Mouse (Mus musculus) heart, embryonic 11.5 days (tissue): ENCODE data around the gene Ndufaf3. TPM values are rescaled to one million over a fixed set of nuclear protein-coding genes. Genes with fewer than 3 reads are reported as not detected.
"Not testable (repeated sequence)": the region's sequence is repeated elsewhere in the genome, so short reads cannot be mapped to it uniquely, and the experiment has no call there.

Source experiments
- ATAC-seq: fragments of 200-750 bp; cut with Nextera tagmentation; replicated peaks from 2 replicates; pipeline ENCODE4 v1.8.0; 2017; ENCODE audit warnings: moderate library complexity; ENCODE audit not compliant: insufficient number of reproducible peaks, low FRiP score, low TSS enrichment
- H3K27ac ChIP-seq: fragments of 300-500 bp; sonication (generic); 2 replicates; pipeline ENCODE4 v1.5.1; 2014; ENCODE audit warnings: mild to moderate bottlenecking, low read depth, low read length
- H3K27me3 ChIP-seq: fragments of 300-500 bp; sonication (generic); 2 replicates; pipeline ENCODE4 v1.6.1; 2014; ENCODE audit warnings: mild to moderate bottlenecking, low read length, mixed read lengths; ENCODE audit not compliant: control insufficient read depth, insufficient read depth
- H3K36me3 ChIP-seq: fragments of 300-500 bp; sonication (generic); 2 replicates; pipeline ENCODE4 v1.6.1; 2014; ENCODE audit warnings: mild to moderate bottlenecking, low read length, moderate library complexity, mixed read lengths; ENCODE audit not compliant: control insufficient read depth, insufficient read depth
- H3K4me1 ChIP-seq: fragments of 300-500 bp; sonication (generic); 2 replicates; pipeline ENCODE4 v1.6.1; 2014; ENCODE audit warnings: low read length; ENCODE audit not compliant: control insufficient read depth, insufficient read depth
- H3K4me2 ChIP-seq: fragments of 300-500 bp; sonication (generic); 2 replicates; pipeline ENCODE4 v1.6.1; 2014; ENCODE audit warnings: mild to moderate bottlenecking, moderate library complexity
- H3K4me3 ChIP-seq: fragments of 300-500 bp; sonication (generic); 2 replicates; pipeline ENCODE4 v1.5.1; 2014; ENCODE audit warnings: low read depth, low read length
- H3K9ac ChIP-seq: fragments of 300-500 bp; sonication (generic); 2 replicates; pipeline ENCODE4 v1.6.1; 2014; ENCODE audit warnings: mild to moderate bottlenecking, low read depth, low read length, moderate library complexity
- H3K9me3 ChIP-seq: fragments of 300-500 bp; sonication (generic); replicated peaks from 2 replicates; pipeline ENCODE4 v1.6.1; 2016; ENCODE audit warnings: low read length; ENCODE audit not compliant: control insufficient read depth
- WGBS: fragments of 180-500 bp; shearing (Covaris S2); extraction: QIAGEN DNeasy Blood & Tissue Kit; methylation state at CpG from one replicate; pipeline ENCODE4 v1.1.7; 2014; ENCODE audit not compliant: insufficient replicate concordance; 5-methylcytosine and 5-hydroxymethylcytosine counted together
- polyA plus RNA-seq: library from polyadenylated mRNA; unstranded; fragments of >200 nt; fragmentation: Nextera tagmentation; extraction: Ambion mirVana; gene quantifications from 2 replicates; pipeline ENCODE4 v1.2.1, GENCODE M21; 2014

Ndufaf3 gene
- polyA plus RNA-seq: 56.6 and 58.9 TPM in 2 replicates

- no peaks in the 10 kb centered on the region for H3K27me3 ChIP-seq
- under 1% methylated on average over 73 of the region's 73 CpGs for WGBS
- H3K27ac ChIP-seq: peak within 1 kb of the TSS; percentile 95
- H3K4me3 ChIP-seq: peak within 1 kb of the TSS; percentile 79
- H3K4me2 ChIP-seq: peak within 1 kb of the TSS; percentile 97
- H3K9me3 ChIP-seq: no peaks in the 10 kb centered on the region
- H3K4me1 ChIP-seq: peaks cover 22% of the 10 kb centered on the region
- peaks cover 26% of the 10 kb centered on the region for H3K36me3 ChIP-seq
- peak; percentile 78 for ATAC-seq
- peak within 1 kb of the TSS; percentile 90 for H3K9ac ChIP-seq
Measured at GRCm38 (mm10) chr9:108566815-108567776, at the start of gene Ndufaf3. Ndufaf3 (minus strand) TSS chr9:108567434.

GRCm38 (mm10) chr9:108611488-108611887 is 44.3 kb upstream of the Ndufaf3 start:
- Histone ChIP-seq H3K27ac (no peak overlapping the region), H3K27me3 (no peaks in the 10 kb centered on the region), H3K9me3 (no peaks in the 10 kb centered on the region), H3K9ac (no peak overlapping the region), H3K4me2 (no peak overlapping the region), H3K4me3 (no peak overlapping the region), H3K36me3 (peaks cover 35% of the 10 kb centered on the region), H3K4me1 (0 out of 2 replicates have a peak, but pooled peaks cover 3% of the 10 kb centered on the region)
- no peak for ATAC-seq
- WGBS: 92% methylated on average over 10 of the region's 10 CpGs

GRCm38 (mm10) chr9:108608889-108609288 is 41.7 kb upstream of the Ndufaf3 start:
- 83% methylated on average over 4 of the region's 4 CpGs for WGBS
- H3K36me3 ChIP-seq: peaks cover 47% of the 10 kb centered on the region
- no peak for ATAC-seq
- no peak overlapping the region for H3K9ac ChIP-seq
- no peaks in the 10 kb centered on the region for H3K9me3 ChIP-seq
- no peak overlapping the region for H3K4me2 ChIP-seq
- H3K27ac ChIP-seq: no peak overlapping the region
- H3K4me3 ChIP-seq: no peak overlapping the region
- H3K27me3 ChIP-seq: no peaks in the 10 kb centered on the region
- H3K4me1 ChIP-seq: 0 out of 2 replicates have a peak, but pooled peaks cover 3% of the 10 kb centered on the region

- ATAC-seq, H3K4me1 ChIP-seq, H3K9ac ChIP-seq, H3K9me3 ChIP-seq, H3K27me3 ChIP-seq, H3K27ac ChIP-seq, H3K4me3 ChIP-seq, H3K4me2 ChIP-seq: not testable (repeated sequence)
- H3K36me3 ChIP-seq: peaks cover 53% of the 10 kb centered on the region
- WGBS: 85% methylated on average over 5 of the region's 5 CpGs
Measured at GRCm38 (mm10) chr9:108607929-108608328, 40.7 kb upstream of the Ndufaf3 start.

GRCm38 (mm10) chr9:108601986-108602385 is 34.8 kb upstream of the Ndufaf3 start:
- WGBS: 72% methylated on average over 4 of the region's 4 CpGs
- H3K4me1 ChIP-seq: peaks cover 2% of the 10 kb centered on the region; the same call in 1 of the 2 replicates
- no peak for ATAC-seq
- H3K4me3 ChIP-seq: no peak overlapping the region
- no peak overlapping the region for H3K4me2 ChIP-seq
- peaks cover 21% of the 10 kb centered on the region for H3K36me3 ChIP-seq
- no peak overlapping the region for H3K27ac ChIP-seq
- no peak overlapping the region for H3K9ac ChIP-seq
- H3K9me3 ChIP-seq: no peaks in the 10 kb centered on the region
- no peaks in the 10 kb centered on the region for H3K27me3 ChIP-seq

GRCm38 (mm10) chr9:108600011-108600410 is 32.8 kb upstream of the Ndufaf3 start:
- Histone ChIP-seq H3K27me3 (no peaks in the 10 kb centered on the region), H3K4me2 (no peak overlapping the region), H3K9ac (no peak overlapping the region), H3K27ac (no peak overlapping the region), H3K36me3 (peaks cover 14% of the 10 kb centered on the region), H3K4me3 (no peak overlapping the region), H3K4me1 (peaks cover 10% of the 10 kb centered on the region), H3K9me3 (no peaks in the 10 kb centered on the region)
- ATAC-seq: no peak
- WGBS: 48% methylated on average over 2 of the region's 2 CpGs

- H3K4me2 ChIP-seq: no peak overlapping the region
- peaks cover 7% of the 10 kb centered on the region for H3K36me3 ChIP-seq
- ATAC-seq: no peak
- peaks cover 15% of the 10 kb centered on the region for H3K4me1 ChIP-seq
- no peaks in the 10 kb centered on the region for H3K9me3 ChIP-seq
- H3K27ac ChIP-seq: no peak overlapping the region
- WGBS: 72% methylated on average over 4 of the region's 4 CpGs
- H3K27me3 ChIP-seq: no peaks in the 10 kb centered on the region
- H3K9ac ChIP-seq: no peak overlapping the region
- no peak overlapping the region for H3K4me3 ChIP-seq
Measured at GRCm38 (mm10) chr9:108599021-108599566, 31.9 kb upstream of the Ndufaf3 start.

GRCm38 (mm10) chr9:108596998-108597764 is 29.9 kb upstream of the Ndufaf3 start, which contains the start of gene P4htm:
P4htm (minus strand) TSS chr9:108597667.
- Histone ChIP-seq H3K27ac (peak within 1 kb of the TSS; percentile 60), H3K4me2 (peak within 1 kb of the TSS; percentile 85), H3K4me1 (peaks cover 19% of the 10 kb centered on the region), H3K36me3 (no peaks in the 10 kb centered on the region), H3K4me3 (peak within 1 kb of the TSS; percentile 59), H3K27me3 (no peaks in the 10 kb centered on the region), H3K9me3 (no peaks in the 10 kb centered on the region), H3K9ac (peak within 1 kb of the TSS; percentile 76)
- 5% methylated on average over 64 of the region's 69 CpGs for WGBS
- ATAC-seq: peak; percentile 72
